Mouse (Mus musculus) T-helper 17 cell (primary cell): Measurements from ENCODE around the gene Zfhx3.
"Not testable (repeated sequence)": the region's sequence is repeated elsewhere in the genome, so short reads cannot be mapped to it uniquely, and the experiment has no call there.

Experiments
- in situ Hi-C, 2 experiments: fragments of 300-600 bp; cut with MboI, MseI; formaldehyde crosslinking; loops; 1 replicate in 1 of 2; 2 replicates in 1 of 2; pipeline ENCODE4 v1.15.1; 2025; ENCODE audit warnings: high pct_unique_total_duplicates in 2 of 2

Gene Zfhx3

DNA sequence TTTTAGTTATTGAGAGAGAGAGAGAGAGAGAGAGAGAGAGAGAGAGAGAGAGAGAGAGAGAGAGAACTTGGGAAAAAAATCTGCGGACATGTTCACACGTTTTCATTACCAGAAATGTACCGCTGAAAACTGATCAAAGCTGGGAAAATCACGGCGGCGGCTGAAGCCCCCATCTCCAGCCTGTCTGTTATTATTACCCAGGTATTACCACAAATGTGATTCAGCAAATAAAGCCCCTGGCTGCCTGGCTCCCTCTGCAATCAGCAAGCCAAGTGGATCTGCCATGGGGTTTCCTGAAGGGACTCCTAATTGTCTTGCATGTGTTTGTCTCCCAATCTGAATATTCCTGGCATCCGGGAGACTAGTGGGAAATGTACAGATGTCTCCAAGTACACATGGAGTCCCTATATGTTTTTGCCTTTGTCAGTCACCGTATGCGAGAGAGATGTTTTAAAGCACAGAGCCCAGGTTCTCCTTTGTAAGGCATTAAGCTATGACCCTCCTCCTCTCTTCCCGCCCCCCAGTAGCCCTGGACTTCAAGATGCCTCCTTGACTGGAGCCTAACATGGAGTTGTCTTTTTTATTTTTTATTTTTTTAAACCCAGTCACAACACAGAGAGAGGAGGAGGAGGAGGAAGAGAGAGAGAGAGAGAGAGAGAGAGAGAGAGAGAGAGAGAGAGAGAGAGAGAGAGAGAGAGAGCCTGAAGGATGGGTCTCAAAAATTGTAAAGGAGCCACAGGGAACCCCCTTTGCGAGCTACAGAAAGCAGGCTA, at the start of gene Zfhx3:
Zfhx3 (plus strand) TSS at position 723 of the 773 bp plus-strand sequence.
- in situ Hi-C loops = loop anchor here in 1 of 2 experiments (10.0 kb wide), 1 partner anchor 697 kb away; no protein-coding TSS in a partner anchor

DNA sequence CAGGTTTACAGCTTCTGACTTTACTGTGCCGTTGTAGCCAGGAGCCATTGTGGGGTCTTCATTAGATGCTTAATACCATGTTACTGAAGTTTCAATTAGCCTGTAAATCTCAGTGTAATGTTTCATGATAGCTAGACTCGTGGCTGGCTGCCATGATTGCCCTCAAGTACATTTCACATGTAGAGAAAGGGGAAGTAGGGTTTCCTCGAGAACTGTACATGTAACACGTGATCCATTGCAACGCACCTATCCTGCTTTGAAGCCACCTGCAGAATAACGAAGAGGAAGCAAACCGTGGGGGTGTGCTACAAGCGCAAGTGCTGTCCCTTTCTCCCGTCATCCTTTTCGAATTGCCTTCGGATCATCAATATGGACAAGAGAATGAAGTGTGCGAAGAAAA, 23.5 kb upstream of the Zfhx3 start:
- in situ Hi-C loops = no loop called here

DNA sequence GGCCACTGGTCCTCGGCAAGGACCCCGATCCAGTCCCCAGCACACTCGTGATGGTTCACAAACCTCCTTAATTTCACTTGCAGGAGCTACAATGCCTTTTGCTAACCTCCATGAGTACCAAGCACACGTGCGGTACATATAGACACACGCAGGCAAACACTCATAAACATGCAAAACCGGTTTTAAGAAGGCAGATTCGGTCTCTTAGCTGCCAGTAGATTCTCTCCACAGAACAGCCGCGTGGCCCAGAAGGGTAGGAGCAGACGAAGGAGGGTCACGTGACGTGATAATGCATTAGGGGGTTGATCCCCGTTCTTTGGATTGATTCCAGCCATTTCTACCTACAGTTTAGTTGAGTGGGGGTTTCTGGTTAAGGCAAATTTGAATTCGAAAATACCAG, 16.3 kb upstream of the Zfhx3 start:
- in situ Hi-C loops = no loop called here

DNA sequence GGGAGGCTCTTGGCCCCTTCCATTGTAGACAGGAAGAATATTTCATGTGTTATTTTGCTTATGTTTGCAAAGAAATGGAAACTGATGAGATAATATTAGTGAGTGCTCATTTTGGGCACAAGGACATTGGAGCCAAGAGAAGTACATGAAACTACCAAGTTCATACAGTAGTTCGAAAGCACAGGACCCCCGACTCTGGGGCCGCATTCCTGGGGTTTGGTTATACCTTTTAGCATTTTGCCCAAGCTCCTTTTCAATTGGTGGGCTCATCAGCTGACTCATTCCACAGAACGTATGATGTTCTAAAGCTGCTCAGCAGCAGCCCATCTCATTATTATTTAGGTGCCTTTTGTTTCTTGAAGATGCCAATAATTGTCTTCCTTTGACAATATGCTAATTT, 5.7 kb upstream of the Zfhx3 start:
- in situ Hi-C loops = no loop called here

DNA sequence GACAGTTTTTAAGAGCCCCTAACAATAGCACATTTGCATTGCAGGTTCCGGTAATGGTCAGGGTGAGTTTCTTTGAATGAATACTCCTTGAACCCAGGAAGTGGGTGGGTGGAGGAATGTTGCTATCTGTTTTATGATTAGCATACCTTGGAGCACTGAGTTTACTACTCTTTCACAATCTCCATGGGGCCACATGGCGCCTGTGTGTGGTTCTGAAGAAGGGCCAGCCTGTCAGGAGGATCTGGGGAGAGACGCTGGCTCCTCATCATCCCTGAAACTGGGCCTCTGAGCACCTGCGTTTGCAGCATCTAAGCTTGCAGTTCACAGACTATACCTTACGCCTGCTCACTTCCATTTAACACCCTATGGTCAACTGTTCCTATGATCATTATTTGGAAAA, 4.2 kb upstream of the Zfhx3 start:
- in situ Hi-C loops = not testable (repeated sequence)

DNA sequence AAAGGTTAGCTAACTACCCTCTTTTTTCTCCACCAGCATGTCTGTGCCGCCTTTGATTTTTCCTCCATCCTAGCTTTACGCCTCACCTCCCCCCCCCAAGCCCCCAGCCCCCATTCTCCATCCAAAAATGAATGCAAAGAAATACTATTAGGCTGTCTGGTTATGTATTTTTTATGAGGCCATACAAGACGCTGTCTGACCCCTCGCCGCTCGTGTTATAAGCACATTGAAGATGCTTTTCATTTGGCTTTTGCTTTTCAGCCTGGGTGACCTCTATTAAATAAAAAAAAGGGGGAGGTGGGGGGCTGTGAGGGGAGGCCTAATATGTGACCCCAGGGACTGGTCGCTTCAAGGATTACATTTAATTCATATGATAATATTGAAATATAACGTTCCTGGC, 2.3 kb upstream of the Zfhx3 start:
- in situ Hi-C loops = loop anchor here in 1 of 2 experiments (10.0 kb wide), 1 partner anchor 695 kb away; no protein-coding TSS in a partner anchor

DNA sequence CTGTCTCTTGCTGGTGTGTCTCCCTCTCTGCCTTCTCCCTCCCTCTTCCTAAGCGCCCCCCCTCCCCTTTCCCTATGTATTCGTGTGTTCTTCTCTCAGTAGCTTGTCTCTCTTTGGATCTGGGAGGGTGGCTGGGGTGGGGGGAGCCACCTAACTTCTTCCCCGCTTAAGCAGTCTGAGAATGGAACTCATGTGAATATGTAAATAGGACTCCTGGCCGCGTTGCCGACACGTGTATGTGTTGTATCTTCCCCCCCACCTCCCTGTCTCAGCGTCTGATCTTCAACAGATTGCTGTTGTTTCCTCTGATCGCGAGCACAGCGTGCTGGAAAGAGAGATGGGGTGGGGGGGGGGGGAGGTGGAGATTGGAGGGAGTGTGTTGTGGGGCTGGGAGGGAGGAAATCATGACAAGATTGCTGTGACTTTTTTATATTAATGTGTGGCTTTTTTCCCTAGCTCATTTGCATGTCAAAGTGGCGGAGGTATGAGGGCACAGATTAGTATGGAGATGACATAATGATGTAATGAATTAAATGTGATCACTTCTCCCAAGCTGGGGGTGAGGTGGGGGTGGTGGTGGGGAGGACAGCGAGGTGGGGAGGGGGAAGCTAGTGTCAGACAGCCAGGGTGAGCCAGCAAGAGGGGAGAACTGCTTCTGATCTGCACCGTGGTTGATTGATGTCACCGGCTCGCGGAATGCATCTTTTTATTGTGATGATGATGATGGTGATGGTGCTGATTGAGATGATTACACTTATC, 487 bp downstream of the Zfhx3 start:
- in situ Hi-C loops = loop anchor here in 1 of 2 experiments (10.0 kb wide), 1 partner anchor 698 kb away; no protein-coding TSS in a partner anchor

DNA sequence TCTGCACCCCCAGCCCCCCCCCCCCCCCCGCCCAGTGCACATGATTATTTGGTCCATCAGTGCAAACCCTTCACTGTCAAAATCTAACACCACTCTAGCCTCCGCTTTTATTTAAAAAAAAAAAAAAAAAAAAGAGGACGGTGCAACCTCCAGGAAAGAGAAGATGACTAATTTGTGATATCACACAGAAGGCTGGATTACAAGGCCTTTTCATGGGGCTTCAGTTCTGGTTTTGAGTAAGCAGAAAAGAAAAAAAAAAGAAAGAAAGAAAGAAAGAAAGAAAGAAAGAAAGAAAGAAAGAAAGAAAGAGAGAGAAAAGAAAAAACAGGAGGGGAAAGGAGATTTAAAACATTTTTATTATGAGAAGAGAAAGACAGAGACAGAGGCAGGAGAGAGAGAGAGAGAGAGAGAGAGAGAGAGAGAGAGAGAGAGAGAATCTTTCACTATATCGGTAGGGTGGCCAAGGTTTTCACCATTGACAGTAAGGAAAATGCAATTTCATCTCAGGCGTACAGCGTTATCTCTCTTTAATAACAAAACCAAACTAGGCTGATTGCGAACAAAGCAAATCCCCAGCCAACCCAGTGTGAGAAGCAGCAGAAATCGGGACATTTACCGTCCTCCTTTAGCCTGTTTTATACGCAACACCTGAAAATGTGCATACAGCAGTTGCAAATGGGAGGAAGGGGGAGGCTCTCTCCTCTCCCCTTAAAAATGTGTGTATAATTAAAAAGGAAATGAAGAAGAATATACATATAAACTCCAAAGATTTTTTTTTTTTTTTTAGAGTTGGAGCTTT, 1.3 kb downstream of the Zfhx3 start:
- in situ Hi-C loops = loop anchor here in 1 of 2 experiments (10.0 kb wide), 1 partner anchor 699 kb away; no protein-coding TSS in a partner anchor

DNA sequence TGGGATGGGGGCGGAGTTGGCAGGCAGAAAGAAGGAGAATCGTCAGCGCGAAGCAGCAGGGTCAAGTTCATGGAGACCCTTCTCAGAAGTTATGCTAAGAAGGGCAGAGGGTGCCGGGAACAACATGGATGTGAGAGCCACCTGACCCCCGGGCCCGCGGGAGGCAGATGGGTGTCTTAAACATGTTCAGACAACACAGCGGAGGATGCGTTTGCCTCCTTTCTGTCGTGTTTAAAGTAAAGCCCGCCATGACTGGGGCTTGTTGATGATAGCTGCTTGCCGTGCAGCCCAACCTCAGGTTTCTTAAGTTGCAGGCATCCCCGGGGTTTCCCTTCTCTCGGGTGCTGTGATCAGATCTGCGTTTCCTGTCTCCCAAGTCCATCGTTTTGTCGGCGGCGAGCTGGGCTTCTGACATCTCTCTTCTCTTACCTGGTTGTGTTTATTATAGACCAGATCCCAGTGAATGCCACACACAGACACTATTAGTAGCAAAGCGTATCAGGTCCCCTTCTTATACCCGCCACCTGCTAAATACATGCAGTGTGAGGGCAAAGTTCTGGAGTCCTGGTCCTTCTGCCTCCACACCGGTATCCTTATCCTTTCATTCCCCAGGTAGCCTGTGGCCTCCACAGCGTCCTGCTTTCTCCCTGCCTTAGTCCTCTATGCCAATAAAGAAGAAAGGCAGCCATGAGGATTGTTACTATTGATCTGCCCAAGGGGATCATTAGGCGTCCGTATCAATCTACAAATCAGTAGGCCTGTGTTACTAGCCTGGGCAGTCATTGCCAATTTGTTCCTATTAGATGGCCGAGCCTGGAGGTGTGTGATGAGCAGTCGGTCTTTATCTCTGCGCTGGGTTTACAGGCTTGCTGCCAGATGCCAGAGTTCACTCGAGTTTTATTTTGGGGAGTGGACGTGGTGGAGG, 2.5 kb downstream of the Zfhx3 start:
- in situ Hi-C loops = loop anchor here in 1 of 2 experiments (10.0 kb wide), 1 partner anchor 700 kb away; no protein-coding TSS in a partner anchor

DNA sequence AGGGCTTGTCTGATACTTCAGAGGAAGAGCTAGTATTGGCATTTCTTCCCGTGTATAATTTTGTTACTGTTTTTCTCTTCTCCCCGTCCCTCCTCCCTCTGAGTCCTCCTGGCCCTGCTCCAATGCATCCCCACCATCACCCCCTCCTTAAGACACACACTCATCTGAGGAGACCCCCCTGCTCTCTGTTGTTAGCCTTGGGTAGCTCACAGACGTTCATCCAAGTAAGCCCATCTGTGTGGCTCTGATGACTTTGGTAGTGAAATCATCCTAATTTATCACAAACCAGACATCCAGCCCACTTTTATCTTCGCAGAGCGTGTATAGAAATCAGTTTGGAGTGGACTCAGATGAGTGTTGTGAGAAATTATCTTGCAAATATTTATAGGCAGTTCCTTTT, 4.4 kb downstream of the Zfhx3 start:
- in situ Hi-C loops = loop anchor here in 1 of 2 experiments (10.0 kb wide), 1 partner anchor 702 kb away; no protein-coding TSS in a partner anchor

DNA sequence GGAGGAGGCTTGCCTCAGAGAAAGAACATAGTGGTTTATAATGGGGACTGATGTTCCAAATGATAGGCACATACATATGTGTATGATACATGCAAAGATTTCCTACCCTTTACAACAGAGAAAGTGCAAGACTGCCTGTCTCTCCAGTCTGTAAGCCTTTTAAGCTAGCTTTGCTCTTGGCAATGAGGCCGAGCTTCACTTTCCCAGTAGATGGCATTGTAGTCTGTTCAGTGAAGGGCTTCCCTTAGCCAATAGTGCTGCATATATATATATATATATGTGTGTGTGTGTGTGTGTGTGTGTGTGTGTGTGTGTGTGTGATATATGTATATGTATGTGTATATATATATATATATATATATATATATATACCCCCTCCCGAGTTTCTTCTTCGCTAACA, 13.4 kb downstream of the Zfhx3 start:
- in situ Hi-C loops = no loop called here

DNA sequence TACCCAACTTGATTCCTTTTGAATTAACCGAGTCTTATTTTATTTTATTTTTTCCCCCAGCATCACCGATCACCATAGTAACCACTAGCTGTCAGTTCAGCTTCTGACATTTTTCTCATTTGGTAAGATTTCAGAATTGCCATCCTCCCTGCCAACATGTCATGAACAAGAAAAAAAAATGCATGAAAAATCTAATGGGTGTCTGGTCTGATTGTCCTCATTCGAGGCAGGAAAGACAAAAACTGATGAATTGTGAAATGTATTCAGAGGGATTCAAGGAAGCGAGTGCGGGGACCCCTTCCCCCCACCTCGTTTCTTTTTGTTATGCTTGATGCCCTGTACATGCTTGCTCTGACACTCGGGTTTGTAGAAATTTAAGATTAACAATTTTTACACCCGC, 15.1 kb downstream of the Zfhx3 start:
- in situ Hi-C loops = no loop called here

DNA sequence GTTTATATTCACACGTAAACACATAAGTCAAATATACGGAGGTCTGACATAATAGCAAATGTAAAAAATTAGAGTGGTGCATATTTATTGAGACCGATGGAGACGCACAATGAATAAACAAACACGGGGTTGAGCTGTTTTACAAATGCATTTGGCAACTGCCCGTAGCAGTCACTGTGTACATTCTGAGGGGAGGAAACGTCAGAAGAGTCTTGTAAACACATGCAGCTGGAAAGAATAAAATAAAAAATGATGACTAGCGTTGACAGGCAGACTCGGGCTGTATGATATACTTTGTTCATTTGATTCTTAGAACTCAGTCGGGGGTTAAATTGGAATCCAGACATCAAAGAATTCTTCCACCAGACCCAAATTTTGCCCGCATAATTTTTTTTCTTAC, 18.0 kb downstream of the Zfhx3 start:
- in situ Hi-C loops = no loop called here

DNA sequence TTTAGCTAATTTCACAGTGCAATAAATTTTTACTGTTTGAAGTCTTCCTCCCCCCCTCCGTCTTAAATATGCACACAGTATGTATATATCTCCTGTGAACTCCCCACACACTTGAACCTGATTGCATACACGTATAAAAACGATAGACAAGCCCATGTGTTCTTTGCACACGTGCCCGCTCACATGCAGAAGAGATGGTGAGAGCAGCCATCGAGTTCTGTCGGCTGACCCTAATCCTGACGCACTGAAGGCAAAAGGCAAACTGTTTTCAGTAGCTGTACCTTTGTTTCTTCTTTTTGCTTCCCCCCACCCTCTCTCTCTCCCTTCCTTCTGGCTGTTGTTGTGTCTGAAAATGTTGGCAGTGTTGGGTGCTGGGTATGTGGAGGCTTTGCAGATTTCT, 18.4 kb downstream of the Zfhx3 start:
- in situ Hi-C loops = no loop called here

DNA sequence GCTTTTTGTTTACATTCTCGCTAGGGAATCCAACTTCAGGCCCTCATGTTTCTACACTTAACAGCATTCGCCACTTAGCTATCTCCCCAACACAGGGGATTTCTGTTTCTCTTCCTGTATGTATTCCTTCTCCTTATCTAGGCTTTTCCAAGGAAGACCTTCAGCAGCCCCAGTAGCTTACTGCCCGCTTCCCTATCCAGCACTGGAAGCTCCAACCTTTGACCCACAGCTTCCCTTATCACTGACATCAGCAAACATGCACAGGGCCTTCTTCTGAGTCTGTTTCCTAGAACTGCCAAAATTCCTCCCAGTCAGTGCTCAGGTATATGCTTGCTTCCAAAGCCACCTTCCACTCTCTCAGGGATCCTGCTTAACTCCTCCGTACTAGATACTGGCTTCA, 29.8 kb downstream of the Zfhx3 start:
- in situ Hi-C loops = no loop called here

DNA sequence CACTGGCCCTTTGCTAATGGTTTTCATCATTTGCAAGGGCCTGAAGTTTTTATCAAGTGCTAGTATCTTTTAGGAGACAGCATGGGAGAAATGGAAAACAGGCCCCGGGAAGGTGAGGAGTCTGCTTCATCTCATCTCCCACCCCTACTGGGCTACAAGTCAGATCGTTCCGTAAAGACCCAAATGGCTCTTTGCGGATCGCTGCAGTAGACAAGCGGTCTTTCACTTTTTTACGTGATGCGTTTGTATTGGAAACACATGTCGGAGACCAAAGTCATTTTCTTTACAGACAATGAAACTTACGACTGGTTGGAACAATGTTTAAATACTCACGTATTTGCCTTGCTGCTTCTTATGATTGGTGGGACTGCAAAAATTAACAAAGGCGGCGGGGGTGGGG, 32.0 kb downstream of the Zfhx3 start:
- in situ Hi-C loops = no loop called here

DNA sequence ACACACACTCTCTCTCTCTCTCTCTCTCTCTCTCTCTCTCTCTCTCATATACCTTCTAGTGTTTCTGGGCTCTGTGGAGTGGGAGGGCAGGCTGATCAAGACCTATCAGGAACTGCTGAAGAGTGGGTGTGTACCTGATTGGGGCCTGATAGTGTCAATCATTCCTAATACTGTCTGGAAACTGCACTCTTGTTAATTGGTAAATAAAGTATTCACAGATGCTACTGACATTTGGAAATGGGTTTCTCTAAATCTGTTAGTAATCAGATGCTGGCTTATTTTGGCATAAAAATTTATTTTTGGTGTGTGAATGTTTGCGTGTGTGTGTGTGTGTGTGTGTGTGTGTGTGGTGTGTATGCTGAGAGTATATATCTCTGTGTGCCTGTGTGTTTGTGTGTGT, 35.8 kb downstream of the Zfhx3 start:
- in situ Hi-C loops = no loop called here

DNA sequence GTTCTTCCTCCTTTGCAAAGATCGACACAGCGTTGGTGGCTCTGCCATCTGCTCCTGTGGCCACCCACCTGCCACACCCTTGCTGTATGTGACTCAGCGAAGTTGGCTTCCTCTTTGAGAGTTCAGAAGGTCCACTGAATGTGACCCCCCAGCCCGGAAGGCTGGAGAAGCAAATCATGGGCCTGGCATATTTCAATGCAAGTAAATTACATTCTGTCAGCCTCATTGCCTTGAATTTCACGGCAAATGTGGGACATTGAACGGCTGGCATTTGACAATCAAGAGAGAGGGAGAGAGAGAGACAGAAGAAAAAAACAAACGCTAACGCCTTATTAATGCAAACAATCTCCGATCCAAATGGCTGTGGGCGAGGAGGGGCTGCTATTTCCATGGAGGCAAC, 38.2 kb downstream of the Zfhx3 start:
- in situ Hi-C loops = no loop called here

DNA sequence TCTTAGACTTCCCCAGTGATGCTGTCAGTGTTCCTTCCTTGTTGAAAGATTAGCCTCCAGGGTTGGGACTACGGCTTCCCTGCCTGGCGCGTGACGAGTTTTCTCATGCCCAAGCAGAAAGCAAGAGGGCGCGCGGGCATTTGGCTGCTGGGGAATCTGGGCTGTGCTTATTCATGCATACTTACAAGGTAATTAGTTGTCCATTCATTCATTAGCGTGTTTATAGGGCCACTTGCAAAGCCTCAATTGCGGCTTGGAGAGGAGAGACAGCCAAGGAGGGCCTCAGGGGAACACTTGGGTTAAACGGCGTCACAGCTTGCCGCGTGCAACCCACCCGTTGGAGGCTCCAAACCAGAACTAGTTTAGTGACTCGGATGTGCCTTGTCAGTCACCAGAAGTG, 44.2 kb downstream of the Zfhx3 start:
- in situ Hi-C loops = no loop called here

DNA sequence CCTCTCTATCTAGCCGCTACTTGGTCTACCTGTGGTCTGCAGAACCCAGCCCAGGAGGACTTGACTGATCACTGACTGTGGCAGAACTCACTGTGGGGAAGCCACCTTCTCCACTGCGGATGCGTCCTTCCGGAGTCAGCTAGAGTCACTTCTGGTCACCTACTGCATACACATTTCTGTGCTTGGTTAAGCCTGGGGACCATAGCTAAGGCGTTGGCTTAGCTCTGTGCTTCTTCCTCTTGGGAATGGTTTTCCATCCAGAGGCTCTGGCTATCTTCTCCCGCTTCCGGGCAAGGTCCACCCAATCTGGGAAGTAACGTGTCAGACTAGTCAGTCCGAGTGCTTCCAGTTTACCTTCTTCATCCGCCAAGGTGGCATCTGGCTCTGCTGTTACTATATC, 56.4 kb downstream of the Zfhx3 start:
- in situ Hi-C loops = no loop called here

DNA sequence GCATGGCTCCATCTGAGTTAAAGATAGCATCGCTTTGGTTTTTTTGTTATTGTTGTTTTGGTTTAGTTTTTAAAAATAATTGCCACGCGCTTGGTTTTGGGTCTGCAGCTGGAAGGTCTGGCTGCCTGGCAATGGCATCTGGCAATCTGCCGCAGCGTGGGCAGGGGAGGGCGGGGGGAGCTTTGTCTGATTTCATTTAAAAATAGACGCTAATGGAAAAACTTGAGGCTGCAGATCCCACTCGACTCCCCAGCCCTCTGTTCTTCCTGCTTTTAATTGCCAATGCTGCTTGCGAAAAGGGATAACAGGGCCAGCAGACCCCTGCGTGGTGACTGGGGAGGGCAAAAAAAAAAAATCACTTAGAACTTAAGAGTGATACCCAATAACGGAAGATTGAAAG, 69.1 kb downstream of the Zfhx3 start:
- in situ Hi-C loops = no loop called here
